Mouse (Mus musculus): ENCODE results near the gene Jak3.

Gene Jak3

GRCm38 (mm10) chr8:71665331-71666130, 10.6 kb upstream of the Jak3 start:
- peak; percentile 87 for DNase-seq (ENCODE audit: low spot score)

GRCm38 (mm10) chr8:71666855-71667254, 9.2 kb upstream of the Jak3 start:
- DNase-seq (ENCODE audit: low spot score): no peak

- DNase-seq (ENCODE audit: low spot score): no peak
Observed at GRCm38 (mm10) chr8:71667256-71667655, 8.8 kb upstream of the Jak3 start.

- no peak for DNase-seq (ENCODE audit: low spot score)
Observed at GRCm38 (mm10) chr8:71668220-71668975, 7.7 kb upstream of the Jak3 start.

- no peak for DNase-seq (ENCODE audit: low spot score)
Observed at GRCm38 (mm10) chr8:71670198-71670597, 5.9 kb upstream of the Jak3 start.

- DNase-seq (ENCODE audit: low spot score): no peak
Observed at GRCm38 (mm10) chr8:71670621-71671548, 5.2 kb upstream of the Jak3 start.

- peak; percentile 98 for DNase-seq (ENCODE audit: low spot score)
Observed at GRCm38 (mm10) chr8:71671549-71671965, 4.5 kb upstream of the Jak3 start, which contains the start of gene Unc13a. Gene Unc13a, minus strand, starts transcription at chr8:71671757.

- DNase-seq (ENCODE audit: low spot score): no peak
Observed at GRCm38 (mm10) chr8:71672168-71672735, 3.8 kb upstream of the Jak3 start.

GRCm38 (mm10) chr8:71674071-71674470, 2.0 kb upstream of the Jak3 start:
- no peak for DNase-seq (ENCODE audit: low spot score)

- DNase-seq (ENCODE audit: low spot score): no peak
Observed at GRCm38 (mm10) chr8:71675456-71676019, 558 bp upstream of the Jak3 start.

GRCm38 (mm10) chr8:71676803-71677202, 707 bp downstream of the Jak3 start:
- no peak for DNase-seq (ENCODE audit: low spot score)

GRCm38 (mm10) chr8:71677555-71677954, 1.5 kb downstream of the Jak3 start:
- DNase-seq (ENCODE audit: low spot score): no peak

- DNase-seq (ENCODE audit: low spot score): no peak
Observed at GRCm38 (mm10) chr8:71678216-71678615, 2.1 kb downstream of the Jak3 start.

GRCm38 (mm10) chr8:71679116-71679515, 3.0 kb downstream of the Jak3 start:
- DNase-seq (ENCODE audit: low spot score): peak; percentile 46

- DNase-seq (ENCODE audit: low spot score): peak; percentile 57
Observed at GRCm38 (mm10) chr8:71679550-71680168, 3.6 kb downstream of the Jak3 start.

GRCm38 (mm10) chr8:71680471-71680870, 4.4 kb downstream of the Jak3 start:
- peak; percentile 42 for DNase-seq (ENCODE audit: low spot score)

GRCm38 (mm10) chr8:71681369-71681915, 5.3 kb downstream of the Jak3 start:
- DNase-seq (ENCODE audit: low spot score): no peak

- no peak for DNase-seq (ENCODE audit: low spot score)
Observed at GRCm38 (mm10) chr8:71682832-71683231, 6.7 kb downstream of the Jak3 start.

- no peak for DNase-seq (ENCODE audit: low spot score)
Observed at GRCm38 (mm10) chr8:71684701-71685100, 8.6 kb downstream of the Jak3 start.

- DNase-seq (ENCODE audit: low spot score): peak; percentile 45
Observed at GRCm38 (mm10) chr8:71685573-71685972, 9.5 kb downstream of the Jak3 start.

Measured in testis, postnatal 10 days (tissue).